Mouse (Mus musculus) bone marrow macrophage, adult 2 months (primary cell): ENCODE results near the gene Galnt12.

Source experiments
- CTCF ChIP-seq: IDR thresholded peaks from 2 replicates; pipeline ENCODE4 v1.5.1; 2012; ENCODE audit warnings: low read depth, mild to moderate bottlenecking, low read length, moderate library complexity
- POLR2A ChIP-seq: IDR thresholded peaks from 2 replicates; pipeline ENCODE4 v1.6.1; 2012; ENCODE audit warnings: mild to moderate bottlenecking, low read depth, low read length, borderline replicate concordance

GRCm38 (mm10) chr4:47132413-47132812 lies 40.7 kb downstream of the Galnt12 start:
- TF ChIP-seq POLR2A (no peak), CTCF (no peak)
